Mouse (Mus musculus) C2C12 (cell line): ENCODE data around the gene Ncor1. TPM values are rescaled to one million over a fixed set of nuclear protein-coding genes. Genes with fewer than 3 reads are reported as not detected.
"Not testable (repeated sequence)": the region's sequence is repeated elsewhere in the genome, so short reads cannot be mapped to it uniquely, and the experiment has no call there.

ENCODE experiments used
- H3K27me3 ChIP-seq: one replicate; pipeline ENCODE4 v1.6.1; 2011; ENCODE audit not compliant: control insufficient read depth, insufficient read depth, insufficient read length
- H3K36me3 ChIP-seq: one replicate; pipeline ENCODE4 v1.6.1; 2011; ENCODE audit not compliant: control insufficient read depth, insufficient read depth
- H3K4me3 ChIP-seq: one replicate; pipeline ENCODE4 v1.5.1; 2011; ENCODE audit warnings: mild to moderate bottlenecking, control low read depth; ENCODE audit not compliant: poor library complexity, insufficient read depth, severe bottlenecking
- H3K79me2 ChIP-seq: one replicate; pipeline ENCODE4 v1.6.1; 2011; ENCODE audit not compliant: control insufficient read depth, insufficient read depth
- H3K79me3 ChIP-seq: one replicate; pipeline ENCODE4 v1.6.1; 2011; ENCODE audit warnings: low read depth, control low read depth
- H3ac ChIP-seq: one replicate; pipeline ENCODE3; 2011; ENCODE audit warnings: low read depth; ENCODE audit not compliant: control insufficient read depth, insufficient read length
- CEBPB ChIP-seq: IDR thresholded peaks from one replicate; pipeline ENCODE4 v1.6.1; 2011; ENCODE audit warnings: low read depth, mild to moderate bottlenecking, control low read depth, moderate library complexity
- CTCF ChIP-seq: IDR thresholded peaks from one replicate; pipeline ENCODE4 v1.5.1; 2011; ENCODE audit not compliant: control insufficient read depth, insufficient read depth, insufficient read length
- FOSL1 ChIP-seq: IDR thresholded peaks from one replicate; pipeline ENCODE4 v1.8.0; 2011; ENCODE audit warnings: mild to moderate bottlenecking, low read length; ENCODE audit not compliant: poor library complexity, insufficient read depth, severe bottlenecking
- MAX ChIP-seq: IDR thresholded peaks from one replicate; pipeline ENCODE4 v1.6.1; 2011; ENCODE audit warnings: mild to moderate bottlenecking, control low read depth
- MYOD1 ChIP-seq: IDR thresholded peaks from one replicate; pipeline ENCODE4 v1.6.1; 2011; ENCODE audit warnings: low read depth; ENCODE audit not compliant: control insufficient read depth, insufficient read length
- MYOG ChIP-seq: IDR thresholded peaks from one replicate; pipeline ENCODE4 v1.6.1; 2011; ENCODE audit not compliant: control insufficient read depth, insufficient read length; ENCODE audit errors: extremely low read depth
- USF1 ChIP-seq: IDR thresholded peaks from one replicate; pipeline ENCODE4 v1.6.1; 2011; ENCODE audit warnings: low read depth, mild to moderate bottlenecking, control low read depth, moderate library complexity
- polyA plus RNA-seq: library from polyadenylated mRNA; unstranded; fragments of >200 nt; fragmentation: generic; extraction: Trizol; gene quantifications from one replicate; pipeline ENCODE4 v1.2.1, GENCODE M21; 2012; ENCODE audit warnings: missing spikeins

The Ncor1 gene
- polyA plus RNA-seq, 1 experiment: 33.6 TPM

GRCm38 (mm10) chr11:62465849-62466248 is 7.5 kb upstream of the Ncor1 start:
- no peaks in the 10 kb centered on the region for H3K36me3 ChIP-seq
- peaks cover 2% of the 10 kb centered on the region for H3K79me3 ChIP-seq
- H3K27me3 ChIP-seq: no peaks in the 10 kb centered on the region
- H3K79me2 ChIP-seq: peaks cover 4% of the 10 kb centered on the region
- TF ChIP-seq FOSL1: no peak
- TF ChIP-seq CEBPB: no peak
- no peak for TF ChIP-seq USF1
- TF ChIP-seq MYOD1: no peak
- TF ChIP-seq CTCF: no peak
- TF ChIP-seq MYOG: no peak
- no peak for TF ChIP-seq MAX
- no peak overlapping the region for H3K4me3 ChIP-seq
- no peak overlapping the region for H3ac ChIP-seq

- TF ChIP-seq CTCF: no peak
- TF ChIP-seq MYOG: no peak
- no peak for TF ChIP-seq FOSL1
- TF ChIP-seq CEBPB: no peak
- no peak for TF ChIP-seq USF1
- TF ChIP-seq MAX: no peak
- no peak for TF ChIP-seq MYOD1
- H3ac ChIP-seq: no peak overlapping the region
- H3K4me3 ChIP-seq: no peak overlapping the region
- no peaks in the 10 kb centered on the region for H3K27me3 ChIP-seq
- no peaks in the 10 kb centered on the region for H3K36me3 ChIP-seq
- H3K79me2 ChIP-seq: peaks cover 13% of the 10 kb centered on the region
- H3K79me3 ChIP-seq: peaks cover 9% of the 10 kb centered on the region
Measured at GRCm38 (mm10) chr11:62464696-62465095, 6.4 kb upstream of the Ncor1 start.

- H3K79me3 ChIP-seq: peaks cover 20% of the 10 kb centered on the region
- no peak overlapping the region for H3K4me3 ChIP-seq
- no peaks in the 10 kb centered on the region for H3K27me3 ChIP-seq
- peaks cover 26% of the 10 kb centered on the region for H3K79me2 ChIP-seq
- no peaks in the 10 kb centered on the region for H3K36me3 ChIP-seq
- no peak for TF ChIP-seq FOSL1
- no peak for TF ChIP-seq CEBPB
- TF ChIP-seq USF1: no peak
- TF ChIP-seq MYOG: no peak
- no peak for TF ChIP-seq MYOD1
- TF ChIP-seq MAX: no peak
- TF ChIP-seq CTCF: no peak
- no peak overlapping the region for H3ac ChIP-seq
Measured at GRCm38 (mm10) chr11:62463225-62463915, 5.0 kb upstream of the Ncor1 start.

GRCm38 (mm10) chr11:62462529-62462928 is 4.2 kb upstream of the Ncor1 start:
- not testable (repeated sequence) for H3K4me3 ChIP-seq, H3K27me3 ChIP-seq, H3K36me3 ChIP-seq, H3ac ChIP-seq
- Histone ChIP-seq H3K79me2 (peaks cover 34% of the 10 kb centered on the region), H3K79me3 (peaks cover 24% of the 10 kb centered on the region)

- Histone ChIP-seq H3K79me3 (peaks cover 52% of the 10 kb centered on the region), H3K27me3 (no peaks in the 10 kb centered on the region), H3ac (peak overlapping the region; percentile 96), H3K4me3 (peak overlapping the region; percentile 98), H3K36me3 (peaks cover 3% of the 10 kb centered on the region), H3K79me2 (peaks cover 67% of the 10 kb centered on the region)
- TF ChIP-seq CTCF: no peak
- no peak for TF ChIP-seq USF1
- no peak for TF ChIP-seq FOSL1
- no peak for TF ChIP-seq MAX
- TF ChIP-seq MYOD1: no peak
- no peak for TF ChIP-seq MYOG
- TF ChIP-seq CEBPB: no peak
Measured at GRCm38 (mm10) chr11:62458780-62459179, 439 bp upstream of the Ncor1 start.

- no peaks in the 10 kb centered on the region for H3K27me3 ChIP-seq
- H3ac ChIP-seq: peak overlapping the region; percentile 96
- H3K4me3 ChIP-seq: peak overlapping the region; percentile 98
- H3K36me3 ChIP-seq: peaks cover 10% of the 10 kb centered on the region
- peaks cover 60% of the 10 kb centered on the region for H3K79me3 ChIP-seq
- H3K79me2 ChIP-seq: peaks cover 76% of the 10 kb centered on the region
- TF ChIP-seq USF1 (no peak), CEBPB (no peak), FOSL1 (no peak), CTCF (no peak)
Measured at GRCm38 (mm10) chr11:62457891-62458270, 460 bp downstream of the Ncor1 start.
